Comparison of ENCODE assay signal across 21 mouse cellular contexts in the genomic region with DNA sequence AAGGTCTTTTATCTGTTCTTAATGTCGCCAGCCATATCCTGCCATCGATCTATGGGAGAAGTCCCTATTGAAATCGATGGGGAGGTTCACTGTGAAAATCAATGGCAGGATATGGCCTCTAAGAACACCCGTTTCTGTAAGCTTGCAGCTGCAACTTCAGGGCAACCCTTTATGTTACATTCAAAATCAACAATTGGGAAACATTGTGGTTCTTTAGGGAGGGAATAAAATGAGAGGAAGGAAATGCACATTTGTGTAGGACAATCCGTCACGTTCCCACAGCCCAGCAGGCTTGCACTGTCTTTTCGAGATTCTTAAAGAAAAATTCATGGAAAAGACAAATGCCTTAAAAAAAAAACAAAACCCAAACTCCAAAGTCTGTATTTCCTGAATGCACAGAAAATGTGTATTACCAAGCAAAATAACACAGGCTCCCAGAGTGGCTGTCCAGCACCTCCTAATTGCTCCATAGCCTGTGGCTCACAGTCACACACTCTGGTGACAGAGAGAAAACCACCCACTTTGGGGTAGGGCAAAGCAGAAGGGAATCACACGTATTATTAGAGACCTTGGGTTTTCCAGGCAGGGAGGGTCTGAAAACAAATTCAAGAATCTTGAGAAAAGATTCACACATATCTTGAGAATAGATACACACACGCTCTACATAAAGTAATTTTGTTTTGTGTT.
A peak's percentile ranks its signal among the peaks of the same experiment; 100 is the strongest.
DNase-seq lines count a peak whose midpoint lies in the region; ATAC-seq lines count a peak whose summit lies in the region.
"Had no signal": no experiment of that assay in that cellular context is flagged by ENCODE, and none has a peak within 500 bp of the region (broad histone marks: within the 10 kb centered on the region; RNA-seq: fewer than 3 reads in every experiment).

No protein-coding gene starts in this region.

- H3K9me3 ChIP-seq in lung, embryonic 15.5 days, result no peaks in the 10 kb centered on the region
- H3K9me3 ChIP-seq: embryonic facial prominence, embryonic 10.5 days; forebrain, embryonic 13.5 days; heart, embryonic 12.5 days; hindbrain, embryonic 10.5 days had no signal

- H3K9ac ChIP-seq in lung, embryonic 15.5 days, result no peak overlapping the region
- H3K9ac ChIP-seq: forebrain, embryonic 13.5 days; forebrain, postnatal 0 days; heart, embryonic 12.5 days; hindbrain, embryonic 14.5 days had no signal

- H3K4me1 ChIP-seq in lung, embryonic 15.5 days, result 0 out of 2 replicates have a peak, but pooled peaks cover 2% of the 10 kb centered on the region
- H3K4me1 ChIP-seq: embryonic facial prominence, embryonic 10.5 days; forebrain, embryonic 13.5 days; heart, embryonic 12.5 days; hindbrain, embryonic 10.5 days had no signal

- H3K4me2 ChIP-seq in lung, embryonic 15.5 days, result no peak overlapping the region
- H3K4me2 ChIP-seq: forebrain, embryonic 13.5 days; heart, embryonic 12.5 days; hindbrain, embryonic 14.5 days had no signal

- H3K27ac ChIP-seq in lung, embryonic 15.5 days, result peak overlapping the region; percentile 47; the same call in 1 of the 2 replicates
- H3K27ac ChIP-seq: embryonic facial prominence, embryonic 10.5 days; forebrain, embryonic 13.5 days; hindbrain, embryonic 10.5 days; hindbrain, embryonic 14.5 days had no signal

- H3K36me3 ChIP-seq in lung, embryonic 15.5 days, result no peaks in the 10 kb centered on the region
- H3K36me3 ChIP-seq: embryonic facial prominence, embryonic 10.5 days; G1E; heart, embryonic 12.5 days; hindbrain, embryonic 10.5 days had no signal

- no peak for ATAC-seq in lung, embryonic 15.5 days (ENCODE audit: borderline replicate concordance, extremely low read depth, low FRiP score, low TSS enrichment)
- ATAC-seq in megakaryocyte, adult 5-6 weeks (ENCODE audit: poor library complexity, severe bottlenecking), result peak; percentile 57; the same call in 1 of the 2 replicates
- ATAC-seq: CD4-positive, CD25-positive, alpha-beta regulatory T cell, adult 4 months; forebrain, embryonic 13.5 days; forebrain, postnatal 0 days had no signal

- no peak for DNase-seq in lung, postnatal 36 days
- DNase-seq in testis, postnatal 14 days (ENCODE audit: low spot score), result peak; percentile 1
- no peak for DNase-seq in testis, postnatal 10 days (ENCODE audit: low spot score)
- no peak for DNase-seq in thymus, postnatal 14 days
- DNase-seq in adrenal gland, postnatal 36 days, result no peak
- DNase-seq: adrenal gland, postnatal 10 days; B cell, adult 2 months; cerebellum, adult 11-12 months; cerebellum, adult 9-10 months; cerebellum, postnatal 36 days; forebrain, postnatal 0 days; gastrocnemius, postnatal 14 days had no signal

- no peak overlapping the region for H3K4me3 ChIP-seq in lung, embryonic 15.5 days
- H3K4me3 ChIP-seq: embryonic facial prominence, embryonic 10.5 days; forebrain, embryonic 13.5 days; heart, embryonic 12.5 days; hindbrain, embryonic 10.5 days had no signal

- no peaks in the 10 kb centered on the region for H3K27me3 ChIP-seq in lung, embryonic 15.5 days
- H3K27me3 ChIP-seq: forebrain, embryonic 13.5 days; heart, embryonic 12.5 days had no signal

- 58% methylated on average over 9 of the region's 9 CpGs for WGBS in lung, embryonic 15.5 days
